Mouse (Mus musculus) spleen, adult 2 months (tissue): ENCODE measurements around the gene Marc1. TPM values are rescaled to one million over a fixed set of nuclear protein-coding genes. Genes with fewer than 3 reads are reported as not detected.
A peak's percentile ranks its signal among the peaks of the same experiment; 100 is the strongest.

ENCODE experiments used
- DNase-seq, 2 experiments: peaks; one replicate each; pipeline versions ENCODE4 v3.0.0 to v3.0.0-alpha.2; 2012 to 2021; ENCODE audit warnings: low spot score in 2 of 2, low read depth in 1 of 2
- H3K27ac ChIP-seq: fragments of 200-500 bp; 2 replicates; pipeline ENCODE4 v1.5.1; 2012; ENCODE audit warnings: low read length, inconsistent platforms; ENCODE audit not compliant: insufficient read depth
- H3K27me3 ChIP-seq: fragments of 200-500 bp; 2 replicates; pipeline ENCODE4 v1.6.1; 2012; ENCODE audit warnings: mild to moderate bottlenecking, moderate library complexity, low read length, inconsistent platforms; ENCODE audit not compliant: control insufficient read depth, insufficient read depth
- H3K36me3 ChIP-seq: fragments of 200-500 bp; 2 replicates; pipeline ENCODE4 v1.6.1; 2012; ENCODE audit warnings: mild to moderate bottlenecking, low read length, inconsistent platforms; ENCODE audit not compliant: control insufficient read depth, insufficient read depth
- H3K4me1 ChIP-seq: fragments of 200-500 bp; 2 replicates; pipeline ENCODE4 v1.6.1; 2011; ENCODE audit warnings: inconsistent platforms; ENCODE audit not compliant: control insufficient read depth, insufficient read depth, insufficient read length
- H3K4me3 ChIP-seq: fragments of 200-500 bp; 2 replicates; pipeline ENCODE4 v1.5.1; 2011; ENCODE audit warnings: mild to moderate bottlenecking, inconsistent platforms; ENCODE audit not compliant: insufficient read depth, insufficient read length; ENCODE audit errors: extremely low read depth
- CTCF ChIP-seq: fragments of 200-500 bp; IDR thresholded peaks from 2 replicates; pipeline ENCODE4 v1.5.1; 2011; ENCODE audit warnings: mild to moderate bottlenecking, inconsistent platforms; ENCODE audit not compliant: insufficient read depth, insufficient read length, insufficient replicate concordance; ENCODE audit errors: extremely low read depth
- POLR2A ChIP-seq: fragments of 200-500 bp; IDR thresholded peaks from 2 replicates; pipeline ENCODE4 v1.6.1; 2011; ENCODE audit warnings: low read depth, low read length, inconsistent platforms
- WGBS: fragments of 180-500 bp; shearing (Covaris S2); methylation state at CpG from one replicate; pipeline ENCODE4 v1.1.7; 2018; 5-methylcytosine and 5-hydroxymethylcytosine counted together
- polyA plus RNA-seq: library from polyadenylated mRNA; depleted of rRNA; stranded (reverse); fragments of >200 nt; gene quantifications from 2 replicates; pipeline ENCODE4 v1.2.3, GENCODE M21; 2012

Gene Marc1
- polyA plus RNA-seq, 1 experiment = 0.07 TPM

DNA sequence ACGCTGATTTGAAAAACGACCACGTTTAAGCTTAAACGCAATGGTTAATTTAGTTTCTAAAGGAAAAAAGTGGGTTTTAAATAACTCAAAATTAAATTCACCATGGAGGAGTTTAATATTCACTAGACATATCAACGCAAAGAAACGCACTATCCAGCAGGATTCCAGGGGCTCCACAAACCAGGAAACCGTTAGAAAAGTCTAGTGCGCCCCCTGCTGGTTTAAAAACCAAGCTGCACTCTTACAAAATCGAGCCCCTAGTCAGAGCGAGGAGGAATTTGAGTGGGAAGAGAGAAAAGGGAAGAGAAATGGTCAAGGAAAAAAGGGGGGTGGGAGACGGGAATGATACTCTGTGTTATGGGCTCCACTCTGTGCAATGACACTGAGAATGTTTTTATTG lies 14.0 kb upstream of the Marc1 start:
- no peak overlapping the region for H3K4me3 ChIP-seq
- DNase-seq = no peak
- no peaks in the 10 kb centered on the region for H3K27me3 ChIP-seq
- no peak overlapping the region for H3K27ac ChIP-seq
- TF ChIP-seq CTCF = peak; percentile 36; the same call in 1 of the 2 replicates
- TF ChIP-seq POLR2A = no peak
- 37% methylated on average over 11 of the region's 11 CpGs for WGBS
- no peaks in the 10 kb centered on the region for H3K4me1 ChIP-seq
- H3K36me3 ChIP-seq = peaks cover 12% of the 10 kb centered on the region

DNA sequence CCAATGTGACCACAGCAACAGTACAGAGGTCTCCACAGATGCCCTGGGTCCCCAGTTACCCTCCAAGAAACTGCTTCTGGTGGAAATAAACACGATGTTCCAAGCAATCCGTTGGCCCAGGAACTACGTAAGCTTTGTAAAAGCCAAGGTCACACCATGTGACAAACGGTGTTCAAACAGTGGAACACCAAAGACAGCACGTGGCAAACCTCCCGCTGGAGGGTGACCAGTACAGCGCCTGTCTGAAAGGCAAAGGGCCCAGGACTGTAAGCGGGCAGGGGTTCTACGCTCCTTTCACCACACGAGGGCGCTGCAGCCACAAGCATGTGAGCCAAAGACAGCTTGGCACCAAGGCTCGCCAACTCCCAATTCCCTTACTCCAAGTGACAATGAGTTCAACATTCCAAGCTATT lies 13.3 kb upstream of the Marc1 start:
- peak; percentile 96 for TF ChIP-seq CTCF
- TF ChIP-seq POLR2A = no peak
- H3K36me3 ChIP-seq = peaks cover 11% of the 10 kb centered on the region
- no peaks in the 10 kb centered on the region for H3K27me3 ChIP-seq
- H3K4me1 ChIP-seq = no peaks in the 10 kb centered on the region
- peak; percentile 44 to 77 for DNase-seq
- no peak overlapping the region for H3K27ac ChIP-seq
- WGBS = 10% methylated on average over 12 of the region's 12 CpGs
- H3K4me3 ChIP-seq = no peak overlapping the region

DNA sequence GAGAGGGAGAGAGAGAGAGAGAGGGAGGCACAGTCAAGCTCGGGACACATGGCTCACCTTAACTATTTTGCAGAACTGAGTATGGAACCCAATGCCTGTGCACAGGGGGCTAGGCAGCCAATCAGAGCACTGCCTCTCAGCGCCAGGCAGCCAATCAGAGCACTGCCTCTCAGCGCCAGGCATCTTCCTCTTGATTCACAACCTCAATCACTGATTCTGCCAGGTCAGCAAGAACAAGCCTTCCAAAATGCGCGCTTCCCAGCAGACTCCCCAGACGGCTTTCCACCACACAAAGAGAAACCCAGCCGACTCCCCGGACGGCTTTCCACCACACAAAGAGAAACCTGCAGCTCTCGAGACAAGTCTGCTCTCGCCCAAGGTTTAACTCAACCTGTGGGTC lies 11.6 kb upstream of the Marc1 start:
- Histone ChIP-seq H3K4me1 (no peaks in the 10 kb centered on the region), H3K27me3 (no peaks in the 10 kb centered on the region), H3K4me3 (no peak overlapping the region), H3K27ac (no peak overlapping the region), H3K36me3 (peaks cover 21% of the 10 kb centered on the region)
- no peak for TF ChIP-seq CTCF
- TF ChIP-seq POLR2A = no peak
- 84% methylated on average over 11 of the region's 11 CpGs for WGBS
- no peak for DNase-seq

DNA sequence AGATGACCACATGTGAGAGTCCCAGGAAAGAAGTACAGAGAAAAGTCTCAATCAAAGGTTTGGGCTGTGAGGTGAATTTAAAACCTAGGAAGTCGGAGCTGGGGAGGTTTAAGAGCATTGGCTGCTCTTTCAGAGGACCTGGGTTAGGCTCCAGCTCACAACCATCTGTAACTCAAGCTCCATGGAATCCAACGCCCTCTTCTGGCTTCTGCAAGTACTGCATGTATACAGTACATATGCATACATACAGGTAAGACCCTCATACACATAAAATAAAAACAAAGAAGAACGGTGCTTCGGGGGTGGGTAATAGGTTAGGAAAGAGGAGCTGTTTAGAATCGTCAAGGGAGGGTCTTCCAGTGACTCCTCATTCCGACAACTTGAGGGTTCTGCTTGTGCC lies 6.7 kb upstream of the Marc1 start:
- no peaks in the 10 kb centered on the region for H3K27me3 ChIP-seq
- no peaks in the 10 kb centered on the region for H3K4me1 ChIP-seq
- TF ChIP-seq CTCF (no peak), POLR2A (no peak)
- no peak overlapping the region for H3K4me3 ChIP-seq
- no peak overlapping the region for H3K27ac ChIP-seq
- 89% methylated on average over 6 of the region's 6 CpGs for WGBS
- no peak for DNase-seq
- peaks cover 30% of the 10 kb centered on the region for H3K36me3 ChIP-seq

DNA sequence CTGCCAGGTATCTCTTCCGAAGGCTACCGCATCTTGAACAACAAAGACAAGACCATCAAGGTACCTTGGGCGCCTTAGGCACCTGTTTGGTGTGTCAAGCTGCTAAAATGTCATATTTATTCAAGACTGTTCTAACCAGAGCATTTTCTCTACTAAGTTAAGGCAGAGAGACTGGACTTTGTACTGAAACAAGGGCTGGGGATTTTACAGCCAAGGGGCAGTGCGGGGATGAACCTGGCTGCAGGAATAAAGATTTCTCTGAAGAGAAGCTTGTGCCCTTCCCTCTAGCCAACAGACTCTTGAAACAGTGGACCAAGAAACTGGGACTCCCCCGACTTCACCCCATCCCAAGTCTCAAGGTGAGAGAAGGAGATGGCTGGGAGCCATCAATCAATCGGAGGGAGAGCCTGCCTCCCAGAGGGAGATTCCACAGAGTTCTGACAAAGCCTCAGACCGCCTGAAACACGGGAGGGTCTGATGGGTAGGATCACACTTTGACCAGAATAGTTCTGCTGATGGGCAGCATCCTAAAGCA lies 670 bp upstream of the Marc1 start:
- peaks cover 7% of the 10 kb centered on the region for H3K36me3 ChIP-seq
- DNase-seq = no peak
- H3K27me3 ChIP-seq = no peaks in the 10 kb centered on the region
- H3K4me3 ChIP-seq = no peak overlapping the region
- no peak for TF ChIP-seq CTCF
- no peak for TF ChIP-seq POLR2A
- H3K4me1 ChIP-seq = no peaks in the 10 kb centered on the region; the same call in 1 of the 2 replicates
- H3K27ac ChIP-seq = no peak overlapping the region
- WGBS = 93% methylated on average over 8 of the region's 8 CpGs

DNA sequence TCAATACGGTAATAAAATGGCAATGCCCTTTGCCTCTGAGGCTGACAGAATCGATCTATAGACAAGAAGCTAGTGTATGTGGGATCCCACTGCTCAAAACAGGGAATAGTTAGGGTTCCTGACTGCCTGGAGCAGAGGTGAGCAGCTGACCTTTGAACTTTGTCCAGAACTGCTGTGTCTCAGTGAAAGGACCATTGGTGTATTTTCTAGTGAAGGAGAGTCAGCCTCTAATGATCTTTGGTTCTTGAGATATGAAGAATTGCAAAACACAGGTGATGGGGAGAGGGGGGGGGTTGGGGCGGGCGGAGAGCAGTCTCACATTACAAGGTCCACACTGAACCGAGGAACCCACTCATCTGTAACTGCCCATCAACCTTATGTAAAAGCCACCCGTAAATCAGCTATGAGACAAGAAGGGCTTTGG lies 1.5 kb downstream of the Marc1 start:
- TF ChIP-seq POLR2A (no peak), CTCF (no peak)
- Histone ChIP-seq H3K4me1 (no peaks in the 10 kb centered on the region; the same call in 1 of the 2 replicates), H3K36me3 (peaks cover 5% of the 10 kb centered on the region; the same call in 1 of the 2 replicates), H3K27ac (no peak overlapping the region), H3K27me3 (no peaks in the 10 kb centered on the region), H3K4me3 (no peak overlapping the region)
- no peak for DNase-seq
- 84% methylated on average over 6 of the region's 6 CpGs for WGBS

DNA sequence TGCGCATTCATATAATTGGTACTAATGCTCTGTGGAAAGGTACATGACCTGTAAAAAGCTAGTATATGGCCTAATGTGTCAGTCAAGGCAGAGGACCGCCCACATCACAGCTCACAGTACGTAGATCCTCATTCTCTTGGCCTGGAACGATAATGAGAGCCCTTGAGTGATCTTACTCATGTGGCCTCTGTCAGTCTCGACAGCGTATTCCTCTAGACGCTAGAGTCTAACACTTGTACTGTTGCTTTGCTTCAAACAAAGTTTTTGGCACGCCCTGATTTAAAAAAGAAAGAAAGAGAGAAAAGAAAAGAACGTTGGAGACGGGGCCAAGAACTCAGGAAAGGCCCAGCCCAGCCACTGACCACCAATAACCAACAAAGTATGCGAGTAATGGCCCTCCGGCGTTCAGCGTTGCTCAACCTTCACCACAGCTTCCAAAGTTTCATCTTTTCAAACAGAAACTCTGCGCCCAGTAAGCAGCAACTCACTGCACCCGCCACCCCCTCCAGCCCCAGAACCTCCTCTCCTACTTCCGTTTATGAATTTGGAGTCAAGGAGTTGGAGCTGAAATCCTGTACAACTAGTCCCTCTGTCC lies 2.6 kb downstream of the Marc1 start:
- H3K27ac ChIP-seq = no peak overlapping the region
- no peak overlapping the region for H3K4me3 ChIP-seq
- no peaks in the 10 kb centered on the region for H3K27me3 ChIP-seq
- TF ChIP-seq CTCF (no peak), POLR2A (no peak)
- 0 out of 2 replicates have a peak, but pooled peaks cover 3% of the 10 kb centered on the region for H3K36me3 ChIP-seq
- DNase-seq = no peak
- WGBS = 83% methylated on average over 17 of the region's 17 CpGs
- no peaks in the 10 kb centered on the region; the same call in 1 of the 2 replicates for H3K4me1 ChIP-seq
